Mouse (Mus musculus) thymus, adult 2 months (tissue): ENCODE measurements at regions not wholly inside any gene's neighbourhood (a gene's known extent, or its start where the extent isn't known, plus 50 kb on each side); places are given as distances from the start of the nearest gene placed in this dataset.

Source experiments
- CTCF ChIP-seq: fragments of 200-500 bp; IDR thresholded peaks from 2 replicates; pipeline ENCODE4 v1.5.1; 2012; ENCODE audit warnings: mild to moderate bottlenecking, control low read depth, low read length, moderate library complexity, borderline replicate concordance; ENCODE audit not compliant: control insufficient read depth, poor library complexity, insufficient read depth; ENCODE audit errors: extremely low read depth
- POLR2A ChIP-seq: fragments of 200-500 bp; IDR thresholded peaks from 2 replicates; pipeline ENCODE4 v1.6.1; 2012; ENCODE audit warnings: mild to moderate bottlenecking, low read length, control low read depth, moderate library complexity; ENCODE audit not compliant: control insufficient read depth, poor library complexity, insufficient read depth; ENCODE audit errors: extremely low read depth

GRCm38 (mm10) chr13:89454249-89455018 is 85.2 kb upstream of the Hapln1 start:
- TF ChIP-seq CTCF: no peak
- no peak for TF ChIP-seq POLR2A
